Mouse (Mus musculus): ENCODE measurements around the gene 1700001C19Rik. TPM values are rescaled to one million over a fixed set of nuclear protein-coding genes. Genes with fewer than 3 reads are reported as not detected.

Gene 1700001C19Rik
- polyA plus RNA-seq, 1 experiment, result 0.11 TPM

DNA sequence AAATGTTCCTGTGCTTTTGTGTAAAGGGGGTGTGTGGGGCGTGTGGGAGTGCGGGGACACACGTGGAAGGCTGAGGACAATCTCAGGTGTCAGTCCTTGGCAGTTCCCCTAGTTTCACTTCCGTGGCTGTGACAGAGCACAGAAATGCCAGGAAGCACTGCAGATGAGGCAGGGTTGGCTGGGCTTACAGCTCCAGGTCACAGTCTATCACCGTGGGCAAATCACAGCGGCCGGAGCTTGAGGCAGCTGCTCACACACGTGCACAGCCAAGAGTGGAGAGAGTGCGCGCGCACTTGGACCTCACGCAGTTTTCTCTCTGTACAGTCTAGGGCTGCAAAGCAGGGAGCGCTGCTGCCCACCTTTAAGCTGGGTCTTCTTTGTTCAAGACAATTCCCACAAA is 21.1 kb upstream of the 1700001C19Rik start:
- Histone ChIP-seq H3K4me3 (ENCODE audit: control insufficient read depth, insufficient read depth, low read length) (no peak overlapping the region), H3K27ac (ENCODE audit: control insufficient read depth, insufficient read depth, low read length) (no peak overlapping the region), H3K36me3 (ENCODE audit: control insufficient read depth, insufficient read depth, low read length) (no peaks in the 10 kb centered on the region), H3K4me1 (replicated peaks; ENCODE audit: control insufficient read depth, insufficient read depth, low read length) (peaks cover 21% of the 10 kb centered on the region), H3K27me3 (ENCODE audit: control insufficient read depth, insufficient read depth, low read length) (no peaks in the 10 kb centered on the region)
- no peak for TF ChIP-seq POLR2A (IDR thresholded peaks at IDR 0.05; ENCODE audit: control insufficient read depth, extremely low read depth, insufficient read depth, low read length, poor library complexity)
- TF ChIP-seq CTCF (IDR thresholded peaks at IDR 0.05; ENCODE audit: borderline replicate concordance, control insufficient read depth, extremely low read depth, insufficient read depth, low read length, poor library complexity), result no peak
- WGBS, result 31% methylated on average over 13 of the region's 13 CpGs
- DNase-seq, result no peak

DNA sequence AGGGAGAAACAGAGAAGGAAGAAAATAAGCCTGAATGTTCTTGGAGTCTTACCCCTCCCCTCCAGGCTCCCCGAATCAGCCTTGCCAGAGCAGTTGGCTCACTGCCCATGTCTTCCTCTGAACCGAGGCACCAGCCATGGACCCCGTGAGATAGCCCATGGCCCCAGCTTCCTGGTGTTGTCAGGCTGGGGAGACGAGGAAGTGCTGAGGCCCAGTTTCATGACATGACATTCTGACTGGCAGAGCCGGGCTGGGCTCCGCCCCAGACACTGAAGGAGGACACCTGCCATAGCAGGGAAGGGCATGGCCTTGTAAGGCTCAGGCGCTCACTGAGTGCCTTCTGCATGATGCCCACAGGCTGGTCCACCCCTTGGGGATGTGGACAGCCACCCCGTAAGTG is 17.5 kb upstream of the 1700001C19Rik start:
- no peak for DNase-seq
- no peak for TF ChIP-seq CTCF (IDR thresholded peaks at IDR 0.05; ENCODE audit: borderline replicate concordance, control insufficient read depth, extremely low read depth, insufficient read depth, low read length, poor library complexity)
- TF ChIP-seq POLR2A (IDR thresholded peaks at IDR 0.05; ENCODE audit: control insufficient read depth, extremely low read depth, insufficient read depth, low read length, poor library complexity), result no peak
- no peak overlapping the region; the same call in 1 of the 2 replicates for H3K4me3 ChIP-seq (ENCODE audit: control insufficient read depth, insufficient read depth, low read length)
- H3K36me3 ChIP-seq (ENCODE audit: control insufficient read depth, insufficient read depth, low read length), result no peaks in the 10 kb centered on the region
- no peak overlapping the region for H3K27ac ChIP-seq (ENCODE audit: control insufficient read depth, insufficient read depth, low read length)
- no peaks in the 10 kb centered on the region for H3K27me3 ChIP-seq (ENCODE audit: control insufficient read depth, insufficient read depth, low read length)
- 32% methylated on average over 8 of the region's 8 CpGs for WGBS
- peaks cover 12% of the 10 kb centered on the region for H3K4me1 ChIP-seq (replicated peaks; ENCODE audit: control insufficient read depth, insufficient read depth, low read length)

DNA sequence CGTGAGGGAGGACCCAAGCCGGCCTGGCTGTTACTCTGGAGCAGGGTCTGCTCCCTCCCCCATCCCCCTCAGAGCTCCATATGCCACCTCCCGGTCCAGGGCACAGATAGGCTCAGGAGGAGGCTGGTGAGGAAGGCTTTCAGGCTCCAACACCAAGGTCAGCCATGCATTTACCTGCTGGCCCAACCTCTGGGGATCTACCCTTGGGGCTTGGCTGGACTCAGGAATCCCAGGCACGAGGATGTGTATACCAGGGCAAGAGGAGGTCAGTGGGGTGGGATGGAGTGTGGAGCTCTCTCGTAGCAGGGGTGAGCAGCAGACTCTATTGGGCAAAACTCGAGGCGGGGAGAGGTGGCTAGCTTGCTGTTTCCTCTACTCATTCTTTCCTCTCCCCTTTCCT is 15.7 kb upstream of the 1700001C19Rik start:
- H3K4me1 ChIP-seq (replicated peaks; ENCODE audit: control insufficient read depth, insufficient read depth, low read length), result peaks cover 8% of the 10 kb centered on the region
- H3K27ac ChIP-seq (ENCODE audit: control insufficient read depth, insufficient read depth, low read length), result no peak overlapping the region
- no peak overlapping the region for H3K4me3 ChIP-seq (ENCODE audit: control insufficient read depth, insufficient read depth, low read length)
- WGBS, result 81% methylated on average over 7 of the region's 7 CpGs
- H3K36me3 ChIP-seq (ENCODE audit: control insufficient read depth, insufficient read depth, low read length), result no peaks in the 10 kb centered on the region
- TF ChIP-seq CTCF (IDR thresholded peaks at IDR 0.05; ENCODE audit: borderline replicate concordance, control insufficient read depth, extremely low read depth, insufficient read depth, low read length, poor library complexity), result no peak
- TF ChIP-seq POLR2A (IDR thresholded peaks at IDR 0.05; ENCODE audit: control insufficient read depth, extremely low read depth, insufficient read depth, low read length, poor library complexity), result no peak
- DNase-seq, result no peak
- no peaks in the 10 kb centered on the region for H3K27me3 ChIP-seq (ENCODE audit: control insufficient read depth, insufficient read depth, low read length)

DNA sequence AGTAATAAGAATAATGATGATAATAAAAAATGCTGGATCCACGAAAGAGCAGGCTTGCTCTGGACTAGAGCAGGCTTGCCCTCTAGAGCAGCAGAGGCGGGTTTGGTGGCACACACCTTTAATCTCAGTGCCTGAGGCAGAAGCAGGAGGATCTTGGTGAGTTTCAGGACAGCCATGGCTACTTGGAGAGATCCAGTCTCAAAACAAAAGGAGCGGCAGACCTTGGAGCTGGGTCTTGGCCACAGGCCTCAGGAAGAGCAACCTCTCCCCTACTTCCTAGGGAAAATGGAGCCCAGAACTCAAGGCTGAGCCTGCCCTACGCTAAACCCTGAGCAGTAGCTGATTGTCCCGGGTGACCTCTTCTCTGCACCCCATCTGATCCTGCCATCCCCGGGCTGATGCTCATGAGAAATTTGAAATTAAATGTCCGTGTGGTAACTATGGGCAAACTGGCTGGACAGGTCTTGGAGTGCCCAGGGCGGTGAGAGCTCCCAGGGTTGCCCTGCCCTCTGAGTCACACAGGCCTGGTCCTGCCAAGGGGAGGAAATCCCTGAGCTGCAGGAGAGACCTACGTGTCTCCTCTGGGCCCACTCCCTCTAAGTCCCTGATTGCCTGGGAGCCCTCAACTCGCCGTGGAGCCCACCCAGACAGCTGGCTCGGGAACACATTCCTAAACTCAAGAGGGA is 13.8 kb upstream of the 1700001C19Rik start:
- DNase-seq, result no peak
- 93% methylated on average over 12 of the region's 12 CpGs for WGBS
- Histone ChIP-seq H3K27me3 (ENCODE audit: control insufficient read depth, insufficient read depth, low read length) (no peaks in the 10 kb centered on the region), H3K27ac (ENCODE audit: control insufficient read depth, insufficient read depth, low read length) (no peak overlapping the region), H3K4me3 (ENCODE audit: control insufficient read depth, insufficient read depth, low read length) (no peak overlapping the region), H3K4me1 (replicated peaks; ENCODE audit: control insufficient read depth, insufficient read depth, low read length) (peaks cover 13% of the 10 kb centered on the region), H3K36me3 (ENCODE audit: control insufficient read depth, insufficient read depth, low read length) (no peaks in the 10 kb centered on the region)
- TF ChIP-seq POLR2A (IDR thresholded peaks at IDR 0.05; ENCODE audit: control insufficient read depth, extremely low read depth, insufficient read depth, low read length, poor library complexity) (no peak), CTCF (IDR thresholded peaks at IDR 0.05; ENCODE audit: borderline replicate concordance, control insufficient read depth, extremely low read depth, insufficient read depth, low read length, poor library complexity) (no peak)

DNA sequence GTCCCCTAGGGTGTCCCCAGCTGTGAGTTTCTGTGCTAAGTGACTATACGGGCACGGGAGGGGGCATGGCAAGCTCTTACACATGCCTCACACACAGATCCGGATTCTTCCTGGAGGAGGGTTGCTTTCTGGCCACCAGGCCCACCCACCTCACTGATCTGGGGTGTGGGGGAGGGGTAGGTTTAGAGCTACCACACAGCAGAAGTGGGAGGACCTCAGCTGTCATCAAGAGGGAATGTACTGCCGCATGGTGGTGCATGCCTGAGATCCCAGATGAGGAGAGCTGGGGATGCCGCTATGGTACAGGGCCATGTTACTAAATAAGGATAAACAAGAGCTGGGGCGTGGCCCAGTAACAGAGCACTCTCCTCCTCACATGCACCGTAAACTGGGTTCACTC is 13.1 kb upstream of the 1700001C19Rik start:
- Histone ChIP-seq H3K4me1 (replicated peaks; ENCODE audit: control insufficient read depth, insufficient read depth, low read length) (peaks cover 15% of the 10 kb centered on the region), H3K27me3 (ENCODE audit: control insufficient read depth, insufficient read depth, low read length) (no peaks in the 10 kb centered on the region), H3K4me3 (ENCODE audit: control insufficient read depth, insufficient read depth, low read length) (no peak overlapping the region), H3K27ac (ENCODE audit: control insufficient read depth, insufficient read depth, low read length) (no peak overlapping the region), H3K36me3 (ENCODE audit: control insufficient read depth, insufficient read depth, low read length) (no peaks in the 10 kb centered on the region)
- no peak for TF ChIP-seq POLR2A (IDR thresholded peaks at IDR 0.05; ENCODE audit: control insufficient read depth, extremely low read depth, insufficient read depth, low read length, poor library complexity)
- no peak for TF ChIP-seq CTCF (IDR thresholded peaks at IDR 0.05; ENCODE audit: borderline replicate concordance, control insufficient read depth, extremely low read depth, insufficient read depth, low read length, poor library complexity)
- no peak for DNase-seq
- WGBS, result 92% methylated on average over 7 of the region's 7 CpGs

DNA sequence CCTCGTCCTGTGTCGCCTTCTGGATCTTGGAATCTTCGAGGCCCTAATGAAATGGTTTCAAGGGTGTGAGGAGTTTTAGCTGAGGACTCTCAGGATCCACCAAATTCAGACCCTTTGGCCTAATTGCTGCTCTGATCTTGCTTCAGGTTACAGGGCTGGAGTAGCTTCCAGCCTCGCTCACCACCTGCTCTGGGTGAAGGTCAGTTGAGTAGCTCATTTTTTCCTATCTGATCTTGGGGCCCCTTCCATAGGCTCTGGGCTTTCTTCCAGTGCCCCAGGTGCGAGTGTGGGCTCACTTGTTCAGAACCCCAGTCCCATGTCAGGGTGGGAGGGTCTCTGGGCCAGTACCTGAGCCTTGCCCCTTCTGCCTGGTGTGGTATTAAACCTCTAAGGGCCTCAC is 12.3 kb upstream of the 1700001C19Rik start:
- 94% methylated on average over 5 of the region's 5 CpGs for WGBS
- peaks cover 10% of the 10 kb centered on the region; the same call in 1 of the 2 replicates for H3K4me1 ChIP-seq (replicated peaks; ENCODE audit: control insufficient read depth, insufficient read depth, low read length)
- no peaks in the 10 kb centered on the region for H3K36me3 ChIP-seq (ENCODE audit: control insufficient read depth, insufficient read depth, low read length)
- H3K27me3 ChIP-seq (ENCODE audit: control insufficient read depth, insufficient read depth, low read length), result no peaks in the 10 kb centered on the region
- H3K4me3 ChIP-seq (ENCODE audit: control insufficient read depth, insufficient read depth, low read length), result no peak overlapping the region
- TF ChIP-seq POLR2A (IDR thresholded peaks at IDR 0.05; ENCODE audit: control insufficient read depth, extremely low read depth, insufficient read depth, low read length, poor library complexity), result no peak
- no peak for TF ChIP-seq CTCF (IDR thresholded peaks at IDR 0.05; ENCODE audit: borderline replicate concordance, control insufficient read depth, extremely low read depth, insufficient read depth, low read length, poor library complexity)
- H3K27ac ChIP-seq (ENCODE audit: control insufficient read depth, insufficient read depth, low read length), result no peak overlapping the region
- no peak for DNase-seq

All from thymus, adult 2 months (tissue).